Mouse (Mus musculus): ENCODE measurements around the gene Slc27a5.

Gene Slc27a5

DNA sequence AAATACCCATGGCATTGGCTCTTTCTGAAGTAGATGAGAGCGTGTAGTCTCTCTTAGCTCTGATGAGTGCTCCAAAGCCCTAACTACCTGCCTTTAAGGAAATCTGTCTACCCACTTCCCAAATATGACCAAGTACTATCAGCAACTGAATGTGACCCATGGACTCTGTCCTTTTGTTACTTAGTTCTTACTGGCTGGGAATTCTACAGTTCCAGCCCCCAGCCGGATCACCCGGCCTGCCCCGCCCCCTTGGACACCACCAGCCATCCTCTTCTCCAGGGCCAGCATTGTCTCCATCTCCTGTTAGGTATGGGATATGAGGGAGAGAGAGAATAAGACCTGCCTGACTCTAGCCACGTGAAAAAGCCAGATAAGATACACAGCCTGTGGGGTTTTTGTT lies at the start of gene Slc27a5:
Gene Slc27a5 (minus strand): TSS at position 140 of the 400 bp plus-strand sequence.
- CTCF ChIA-PET, result interaction anchor here (1.1 kb wide), 1 partner anchor 12 kb away, joined by 4 read pairs; the partner anchor contains the start of gene Zbtb45

DNA sequence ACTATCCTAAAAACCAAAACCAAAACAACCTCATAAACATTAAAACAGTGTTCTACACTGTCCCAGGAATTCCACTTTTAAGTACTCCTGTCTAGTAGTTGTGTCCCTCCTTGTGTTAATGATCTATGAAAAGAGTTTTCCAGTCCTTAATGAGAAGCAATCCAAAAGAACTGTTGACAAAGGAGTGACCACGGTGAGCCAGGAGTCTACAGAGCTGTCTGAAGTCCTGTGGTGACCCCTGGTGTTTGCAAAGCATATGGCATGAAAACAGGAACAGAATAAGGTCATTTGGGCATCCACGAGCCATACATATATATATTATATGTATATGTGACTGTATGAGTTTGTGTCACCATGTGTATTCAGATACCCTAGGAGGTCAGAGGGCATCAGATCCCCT lies 48.1 kb upstream of the Slc27a5 start:
- CTCF ChIA-PET, result interaction anchor here (0.6 kb wide), 1 partner anchor 38 kb away, joined by 5 read pairs; no protein-coding TSS in a partner anchor

DNA sequence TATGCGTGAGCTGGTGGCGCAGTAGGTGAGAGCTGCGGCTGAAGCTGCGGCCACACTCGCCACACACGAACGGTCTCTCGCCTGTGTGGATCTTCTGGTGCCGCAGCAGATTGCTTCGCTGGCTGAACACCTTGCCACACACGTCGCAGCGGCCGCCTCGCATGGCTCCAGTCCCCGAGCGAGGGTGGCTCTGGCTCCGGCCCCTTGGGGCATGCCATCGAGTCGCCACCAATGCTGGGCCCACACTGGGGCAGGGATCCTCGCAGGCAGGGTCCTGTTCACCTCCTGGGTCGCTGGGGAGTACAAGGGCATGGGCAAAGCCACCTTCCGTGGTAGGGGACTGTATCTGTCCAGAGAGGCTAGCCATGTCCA lies 46.2 kb upstream of the Slc27a5 start:
- CTCF ChIA-PET, result no interaction called here

DNA sequence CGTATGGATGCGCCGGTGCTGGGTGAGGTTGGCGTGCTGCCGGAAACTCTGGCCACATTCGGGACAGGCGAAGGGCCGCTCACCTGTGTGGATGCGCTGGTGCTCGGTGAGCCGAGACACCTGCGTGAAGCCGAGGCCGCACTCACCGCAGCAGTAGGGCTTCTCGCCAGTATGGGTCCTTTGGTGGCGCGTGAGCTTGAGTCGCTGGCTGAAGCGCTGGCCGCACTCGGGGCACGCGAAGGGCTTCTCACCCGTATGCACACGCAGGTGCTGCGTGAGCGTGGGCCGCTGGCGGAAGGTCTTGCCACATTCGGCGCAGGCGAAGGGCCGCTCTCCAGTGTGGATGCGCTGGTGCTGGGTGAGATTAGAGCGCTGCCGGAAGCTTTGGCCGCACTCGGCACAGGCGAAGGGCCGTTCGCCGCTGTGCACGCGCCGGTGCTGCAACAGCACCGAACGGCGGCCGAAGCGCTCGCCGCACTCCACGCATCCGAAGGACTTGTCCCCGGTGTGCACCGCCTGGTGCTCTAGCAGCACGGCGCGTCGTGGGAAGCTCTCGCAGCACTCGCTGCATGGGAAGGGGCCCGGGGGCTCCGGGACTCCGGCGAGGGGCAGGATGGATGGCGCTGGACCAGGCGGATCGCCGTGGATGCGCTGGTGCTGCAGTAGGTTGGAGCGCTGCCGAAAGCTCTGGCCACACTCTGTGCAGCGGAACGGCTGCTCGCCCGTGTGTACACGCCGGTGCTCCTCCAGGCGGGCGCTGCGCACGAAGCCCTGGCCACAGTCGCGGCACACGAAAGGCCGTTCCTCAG lies 45.7 kb upstream of the Slc27a5 start:
- CTCF ChIA-PET, result interaction anchor here (0.9 kb wide), 1 partner anchor 35 kb away, joined by 3 read pairs; no protein-coding TSS in a partner anchor

DNA sequence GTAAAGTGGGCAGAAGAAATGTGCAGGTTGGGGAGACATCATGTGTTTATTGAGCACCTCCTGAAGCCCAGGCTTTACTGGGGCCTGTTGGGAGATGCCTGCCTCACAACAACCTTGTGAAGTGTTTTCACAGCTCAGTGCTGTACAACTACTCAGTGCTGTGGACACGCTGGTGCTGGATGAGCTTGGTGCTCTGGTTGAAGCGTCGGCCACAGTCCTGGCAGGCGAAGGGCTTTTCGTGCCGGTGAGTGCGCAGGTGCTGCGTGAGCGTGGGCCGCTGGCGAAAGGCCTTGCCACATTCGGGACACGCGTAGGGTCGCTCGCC lies 45.1 kb upstream of the Slc27a5 start:
- CTCF ChIA-PET, result interaction anchor here (0.9 kb wide), 2 partner anchors 29 to 34 kb away, joined by 3 read pairs; no protein-coding TSS in a partner anchor

DNA sequence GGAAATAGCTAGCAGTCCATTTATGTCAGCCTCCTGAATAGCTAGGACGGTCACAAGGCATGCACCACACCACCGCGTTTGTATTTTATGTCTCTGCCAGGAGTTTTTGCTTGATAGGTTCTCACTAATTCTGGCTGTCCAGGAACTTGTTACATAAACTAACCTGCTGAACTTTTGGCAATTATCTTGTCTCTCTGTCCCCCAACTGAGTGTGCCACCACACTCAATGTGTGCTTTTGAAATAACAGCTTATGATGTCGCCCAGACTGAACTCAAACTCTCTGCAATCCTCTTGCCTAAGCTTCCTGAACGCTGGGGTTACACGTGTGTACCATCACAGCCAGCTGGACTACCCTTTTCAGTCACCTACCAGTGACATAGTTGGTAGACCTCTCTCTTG lies 44.5 kb upstream of the Slc27a5 start:
- CTCF ChIA-PET, result interaction anchor here (0.6 to 0.9 kb wide), 2 partner anchors 10 to 29 kb away, joined by 3 to 4 read pairs; no protein-coding TSS in a partner anchor

DNA sequence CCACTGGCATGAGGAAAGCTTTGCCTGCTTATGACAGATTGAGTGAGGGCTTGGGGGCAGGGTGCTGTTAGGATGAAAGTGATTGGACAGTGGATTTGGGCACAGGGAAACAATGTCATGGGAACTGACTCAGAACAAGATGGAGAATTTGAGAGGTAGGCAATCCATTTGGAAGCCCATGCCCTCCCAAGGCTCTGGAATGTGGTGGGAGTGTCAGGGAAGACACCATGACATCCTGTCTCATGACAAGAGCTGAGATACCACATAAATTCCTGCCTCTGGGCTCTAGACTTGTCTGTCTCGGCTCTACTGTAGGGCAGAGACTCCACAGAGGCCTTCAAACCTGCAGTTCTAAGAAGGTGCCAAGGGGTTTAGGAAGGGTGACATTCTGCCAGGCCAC lies 43.3 kb upstream of the Slc27a5 start:
- CTCF ChIA-PET, result no interaction called here

DNA sequence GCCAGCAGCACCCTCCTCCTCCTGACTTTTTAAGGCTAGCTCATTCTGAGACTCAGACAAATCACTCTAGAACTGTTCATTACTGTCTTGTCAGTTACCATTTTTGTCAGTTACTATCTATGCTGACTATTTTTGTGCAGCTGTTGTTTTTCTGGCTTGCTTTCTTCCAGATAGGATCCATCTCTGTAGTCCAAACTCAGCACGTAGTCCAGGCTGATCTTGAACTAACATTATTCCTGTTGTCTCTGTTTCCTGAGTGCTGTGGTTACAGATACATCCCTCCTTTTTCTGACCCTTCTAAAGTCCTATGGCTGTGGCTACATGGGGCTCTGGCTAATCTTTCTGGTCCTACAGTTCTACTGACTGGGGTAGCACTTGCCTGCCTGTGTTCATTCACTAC lies 41.2 kb upstream of the Slc27a5 start:
- CTCF ChIA-PET, result interaction anchor here (0.5 kb wide), 1 partner anchor 16 kb away, joined by 4 read pairs; no protein-coding TSS in a partner anchor

DNA sequence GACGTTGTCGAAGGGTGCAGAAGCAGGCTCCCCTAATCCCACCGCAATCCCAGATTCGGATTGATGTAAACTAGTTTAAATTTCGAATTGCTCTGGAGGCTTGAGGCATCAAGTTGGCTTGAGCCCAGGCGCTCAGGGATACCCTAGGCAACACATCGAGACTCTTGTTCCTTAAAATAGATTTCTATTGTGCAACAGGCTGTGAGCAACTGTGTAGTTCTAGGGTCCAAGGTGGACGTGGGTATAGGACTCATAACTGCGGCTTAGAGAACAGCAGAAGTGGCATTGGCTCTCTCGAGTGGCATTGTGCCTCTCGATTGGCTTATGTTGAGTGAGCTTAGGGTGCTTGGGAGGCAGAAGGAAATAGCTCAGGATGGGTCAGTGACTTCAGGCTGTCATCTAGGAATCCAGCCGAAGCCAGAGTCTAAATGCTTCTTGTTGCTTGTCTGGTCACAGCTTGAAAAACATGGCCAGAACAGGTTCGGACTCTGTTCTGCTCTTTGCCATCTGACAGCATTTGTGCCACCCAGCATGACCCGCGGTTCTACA lies 40.7 kb upstream of the Slc27a5 start:
- CTCF ChIA-PET, result interaction anchor here (0.5 kb wide), 1 partner anchor 16 kb away, joined by 4 read pairs; no protein-coding TSS in a partner anchor

DNA sequence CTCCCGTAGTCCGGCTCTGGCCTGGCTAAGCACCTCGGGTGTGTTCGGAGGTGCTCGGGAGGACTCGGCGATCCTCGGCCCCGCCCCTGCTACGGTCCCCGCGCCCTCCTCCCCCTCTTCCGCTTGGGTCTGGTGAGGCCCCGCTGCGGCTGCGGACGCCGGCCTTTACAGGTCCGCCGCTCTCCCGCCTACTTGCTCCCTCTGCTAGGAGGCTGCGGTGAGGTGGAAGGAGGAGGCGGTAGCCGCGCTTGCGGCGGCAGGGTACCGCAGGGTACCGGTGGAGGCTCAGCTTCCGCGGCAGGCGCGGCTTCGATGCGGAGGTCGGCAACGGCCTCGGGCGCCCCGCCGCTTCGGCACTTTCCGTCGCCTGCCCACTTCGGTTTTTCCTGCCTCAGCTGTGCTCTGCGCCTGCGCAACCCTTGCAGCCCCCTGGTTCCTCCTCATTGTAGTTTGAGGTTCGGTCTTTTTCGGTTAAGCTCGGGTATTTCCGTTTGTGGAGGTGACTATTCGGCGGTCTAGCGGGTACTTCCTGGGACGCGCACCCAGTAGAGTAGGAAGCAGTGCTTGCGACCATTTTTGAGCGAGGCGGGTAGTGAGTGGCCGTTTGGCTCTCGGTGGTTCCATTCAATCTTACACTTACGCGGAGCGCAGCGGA lies 40.0 kb upstream of the Slc27a5 start, which contains the start of gene Ube2m:
Gene Ube2m (minus strand): TSS at position 375 of the 655 bp plus-strand sequence.
- CTCF ChIA-PET, result no interaction called here

DNA sequence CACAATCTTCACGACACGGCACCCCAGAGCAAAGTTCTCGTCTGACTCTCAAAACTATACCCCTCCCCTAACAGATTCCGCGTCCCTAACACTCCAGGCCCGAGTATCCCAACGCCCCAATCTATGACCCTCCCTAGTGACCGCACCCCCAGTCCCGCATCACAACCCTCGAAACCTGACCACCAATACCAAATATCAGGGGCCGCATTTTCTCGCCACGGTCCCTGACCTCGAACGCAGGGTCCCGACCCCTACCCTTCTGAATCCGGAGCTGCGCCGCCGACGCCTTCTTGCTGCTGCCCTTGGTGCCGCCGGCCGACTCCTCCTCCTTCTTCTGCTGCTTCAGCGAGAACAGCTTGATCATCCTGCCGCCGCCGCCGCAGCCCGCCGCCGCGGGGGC lies 39.4 kb upstream of the Slc27a5 start:
- CTCF ChIA-PET, result interaction anchor here (1.4 kb wide), 1 partner anchor 12 kb away, joined by 3 read pairs; no protein-coding TSS in a partner anchor

DNA sequence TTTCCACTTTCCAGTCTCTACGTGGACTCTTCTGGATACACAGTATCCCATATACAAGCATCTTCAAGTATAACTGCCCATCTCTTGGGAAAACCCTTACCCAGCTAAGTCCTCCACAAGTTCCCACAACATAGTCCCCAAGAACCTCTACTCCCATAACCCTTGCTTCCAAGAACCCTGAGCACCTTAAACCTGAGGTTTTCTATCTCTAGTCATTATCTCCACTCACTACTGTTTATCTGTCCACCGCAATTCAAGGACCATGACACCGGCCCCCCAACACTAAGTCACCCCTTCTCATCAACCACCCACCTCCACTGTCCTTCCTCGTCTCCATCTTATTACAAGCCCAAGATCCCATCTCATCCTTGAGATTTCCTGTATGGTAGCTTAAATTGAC lies 38.8 kb upstream of the Slc27a5 start:
- CTCF ChIA-PET, result interaction anchor here (0.5 to 1.4 kb wide), 3 partner anchors 11 to 117 kb away, joined by 3 to 4 read pairs (median 4); no protein-coding TSS in a partner anchor

DNA sequence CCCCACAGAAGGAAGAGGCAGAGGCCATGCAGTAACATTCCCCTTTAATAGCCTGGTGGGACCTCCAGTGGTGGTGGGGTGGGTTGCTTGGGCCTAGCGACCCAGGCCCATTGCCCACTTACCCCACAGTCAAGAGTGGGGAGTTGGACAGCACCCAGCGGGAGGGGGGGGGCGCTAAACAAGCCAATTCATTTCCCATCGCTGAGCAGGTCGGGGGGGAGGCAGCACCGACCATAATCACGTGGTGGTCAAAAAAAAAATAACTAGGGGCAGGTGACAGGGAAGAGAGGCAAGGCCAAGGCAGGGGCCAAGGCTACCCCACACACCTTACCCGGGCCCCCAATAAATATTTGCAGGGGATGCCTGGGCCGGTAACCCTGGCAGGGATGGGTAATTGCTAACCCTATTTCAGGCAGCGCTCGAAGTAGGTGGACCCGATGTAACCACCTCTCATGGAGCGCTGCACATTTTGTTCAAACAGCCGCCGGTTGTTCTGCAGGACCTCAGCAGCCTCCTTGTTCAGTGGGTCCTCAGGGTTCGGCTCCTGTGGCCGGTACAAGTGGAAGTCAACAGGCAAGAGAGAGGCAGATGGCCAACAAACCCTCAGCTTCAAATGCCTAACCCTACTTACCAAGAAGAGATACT lies 37.3 kb upstream of the Slc27a5 start:
- CTCF ChIA-PET, result no interaction called here

DNA sequence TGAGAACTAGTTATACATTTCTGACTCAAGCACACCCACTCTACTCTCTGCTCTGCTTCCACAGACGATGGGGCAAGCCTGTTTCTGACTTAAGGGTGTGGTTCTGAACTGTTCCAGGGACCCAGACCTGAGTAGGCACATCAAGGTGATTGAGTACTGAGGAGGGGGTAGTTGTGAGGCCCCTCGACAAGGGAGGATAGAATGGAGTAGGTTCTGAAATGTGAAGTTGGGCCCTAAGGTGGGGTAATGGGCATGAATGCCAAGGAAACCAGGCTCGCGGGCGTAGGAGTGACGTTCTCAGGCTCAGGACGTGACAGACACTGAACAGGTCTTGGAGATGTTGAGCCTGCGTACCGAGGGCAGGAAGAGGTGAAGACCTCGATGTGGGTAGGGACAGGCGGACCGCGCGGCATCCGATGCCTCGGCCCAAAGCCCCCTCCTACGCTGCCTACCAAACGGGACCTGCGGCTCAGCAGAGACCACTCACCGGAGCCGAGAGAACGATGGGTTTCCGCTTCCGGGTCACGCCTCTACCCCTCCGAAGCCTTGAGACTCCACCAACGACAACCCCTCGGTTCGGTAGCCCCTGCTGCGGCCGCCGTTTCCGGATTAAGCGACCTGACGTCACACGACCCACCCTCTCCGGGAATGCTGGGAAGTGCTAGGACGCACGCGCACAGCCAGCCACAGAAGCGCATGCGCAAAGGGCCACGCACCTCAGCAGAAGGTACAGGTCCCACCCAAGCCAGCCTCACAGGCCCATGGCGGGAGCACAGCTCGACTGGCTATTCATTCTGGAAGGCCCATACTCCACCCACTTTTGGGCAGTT lies 36.4 kb upstream of the Slc27a5 start, which contains the start of gene Chmp2a:
Gene Chmp2a (minus strand): TSS at position 660 of the 830 bp plus-strand sequence.
- CTCF ChIA-PET, result interaction anchor here (0.5 kb wide), 1 partner anchor 29 kb away, joined by 4 read pairs; no protein-coding TSS in a partner anchor

DNA sequence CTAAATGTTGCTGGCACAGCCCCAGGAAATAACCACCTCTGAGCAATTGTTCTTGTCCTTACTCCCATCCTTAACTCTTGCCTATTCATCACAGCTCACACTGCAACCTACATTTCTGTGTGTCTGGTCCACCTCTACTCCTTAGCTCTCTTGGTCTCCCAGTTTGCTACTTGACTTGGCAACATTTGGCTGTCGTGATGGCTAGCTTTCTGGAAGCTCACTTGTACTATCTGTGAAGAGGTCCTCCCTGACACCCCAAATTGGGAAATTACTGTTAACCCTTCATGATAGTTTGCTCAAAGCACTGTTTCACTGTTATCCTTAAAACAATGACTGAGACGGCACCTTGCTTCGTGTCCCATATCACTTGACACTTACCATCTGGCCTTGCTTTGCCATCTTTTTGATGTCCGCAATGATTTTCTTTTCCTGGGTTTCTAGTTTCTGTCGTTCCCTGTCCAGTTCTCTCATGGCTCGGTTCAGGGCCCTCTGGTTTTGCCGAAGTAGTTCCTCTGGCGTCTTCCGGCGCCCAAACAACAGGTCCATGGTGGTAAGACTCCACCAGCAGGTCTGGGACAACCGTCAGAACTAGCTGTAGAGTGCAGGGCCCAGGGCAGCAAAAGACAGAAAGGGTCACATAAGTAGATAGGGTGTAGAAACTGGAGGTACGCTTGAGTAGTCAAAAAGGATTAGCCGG lies 35.6 kb upstream of the Slc27a5 start:
- CTCF ChIA-PET, result no interaction called here

DNA sequence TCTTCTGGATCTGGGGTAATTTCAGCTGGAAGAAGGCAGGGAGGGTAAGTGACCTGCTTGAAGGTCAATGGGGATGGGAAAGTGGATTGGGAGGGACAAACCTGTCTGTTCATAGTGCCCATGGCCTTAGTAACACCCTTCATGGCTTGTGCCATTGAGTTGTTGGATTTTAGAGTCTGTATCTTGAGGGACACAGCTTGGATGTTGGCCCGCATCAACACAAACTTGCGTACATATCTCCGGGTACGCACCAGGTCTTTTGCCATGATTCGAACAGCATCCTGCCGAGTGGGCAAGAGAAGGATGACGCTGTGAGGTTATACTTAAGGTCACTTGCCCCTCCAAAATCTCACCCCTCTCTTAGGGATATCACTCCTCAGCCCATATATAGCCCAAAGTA lies 34.5 kb upstream of the Slc27a5 start:
- CTCF ChIA-PET, result no interaction called here

DNA sequence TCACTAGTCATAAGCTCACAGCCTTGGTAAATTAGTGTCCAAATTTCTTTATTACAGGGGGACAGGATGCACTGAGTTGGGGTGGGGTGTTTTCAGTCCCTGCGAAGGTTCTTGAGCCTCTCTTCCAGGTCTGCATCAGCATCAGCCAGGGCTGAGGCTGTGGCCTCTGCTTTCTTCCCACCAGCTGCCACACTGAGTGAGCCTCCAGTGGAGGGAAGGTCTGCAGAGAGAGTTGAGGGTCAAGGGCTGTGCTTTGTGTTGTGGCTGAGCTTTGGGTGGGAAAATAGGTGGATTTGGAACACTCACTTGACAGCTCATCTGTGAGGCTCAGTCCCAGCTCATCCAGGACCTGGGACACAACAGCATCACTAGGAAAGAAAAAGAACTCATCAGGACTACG lies 34.0 kb upstream of the Slc27a5 start:
- CTCF ChIA-PET, result no interaction called here

DNA sequence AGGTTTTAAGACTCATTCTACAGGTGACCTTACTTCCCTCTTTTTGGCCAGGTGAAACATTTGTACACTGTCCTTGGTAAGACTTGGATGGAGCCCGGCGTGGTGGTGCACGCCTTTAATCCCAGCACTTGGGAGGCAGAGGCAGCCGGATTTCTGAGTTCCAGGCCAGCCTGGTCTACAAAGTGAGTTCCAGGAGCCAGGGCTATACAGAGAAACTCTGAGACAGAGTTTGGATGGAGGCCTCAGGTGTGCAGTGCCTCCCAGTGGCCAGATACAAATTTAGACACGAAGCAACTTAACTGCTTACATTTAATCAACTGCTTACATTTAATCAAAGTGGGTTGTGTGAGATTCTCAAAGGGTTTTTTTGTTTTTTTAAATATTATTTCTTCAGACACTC lies 33.1 kb upstream of the Slc27a5 start:
- CTCF ChIA-PET, result no interaction called here

DNA sequence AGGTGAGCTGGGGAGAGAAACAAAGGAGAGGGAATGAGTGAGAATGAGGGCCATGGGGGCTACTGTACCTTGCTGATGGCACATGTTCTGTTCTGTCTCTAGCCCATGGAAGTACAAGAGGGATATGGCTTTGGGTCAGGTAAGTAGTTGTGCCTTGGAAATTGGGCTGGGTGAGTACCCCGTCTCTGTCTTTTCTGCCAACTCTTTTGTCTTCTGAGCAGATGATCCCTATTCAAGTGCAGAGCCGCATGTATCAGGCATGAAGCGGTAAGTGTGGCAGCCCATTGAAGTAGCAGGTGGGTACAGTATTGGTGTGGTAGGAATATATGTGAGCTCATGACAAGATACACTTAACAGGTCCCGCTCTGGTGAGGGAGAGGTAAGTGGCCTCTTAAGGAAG lies 31.0 kb upstream of the Slc27a5 start:
- CTCF ChIA-PET, result no interaction called here

DNA sequence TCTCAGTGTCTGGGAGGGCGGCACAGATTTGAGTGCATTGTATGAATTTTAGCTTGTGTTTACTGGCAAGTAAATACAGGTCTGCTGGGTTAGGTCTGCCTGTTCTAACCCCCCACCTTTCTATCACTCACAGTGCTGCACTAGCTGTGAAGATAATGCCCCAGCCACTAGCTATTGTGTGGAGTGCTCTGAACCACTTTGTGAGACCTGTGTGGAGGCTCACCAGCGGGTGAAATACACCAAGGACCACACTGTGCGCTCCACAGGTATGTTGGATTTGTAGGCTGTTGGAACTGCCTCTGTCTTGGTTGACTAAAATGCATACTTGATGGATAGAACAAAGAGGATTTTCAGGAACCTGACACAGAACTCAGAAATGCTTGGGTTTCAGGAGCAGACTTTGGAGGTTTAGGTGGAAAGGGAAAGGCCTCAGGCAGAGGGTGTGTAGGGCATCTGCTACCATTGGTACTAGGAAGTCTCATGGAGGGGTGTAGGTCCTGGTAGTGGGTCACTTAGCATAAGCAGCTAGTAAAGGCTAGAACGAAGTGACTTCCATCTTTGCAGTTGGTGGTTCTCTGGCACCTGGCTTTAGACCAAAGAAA lies 27.6 kb upstream of the Slc27a5 start:
- CTCF ChIA-PET, result interaction anchor here (1.4 kb wide), 1 partner anchor 11 kb away, joined by 3 read pairs; no protein-coding TSS in a partner anchor
